Mouse (Mus musculus) T-helper 17 cell (primary cell): ENCODE measurements around the gene Gm5065.

Source experiments
- in situ Hi-C, 2 experiments: fragments of 300-600 bp; cut with MboI, MseI; formaldehyde crosslinking; loops; 1 replicate in 1 of 2; 2 replicates in 1 of 2; pipeline ENCODE4 v1.15.1; 2025; ENCODE audit warnings: high pct_unique_total_duplicates in 2 of 2

Gm5065 gene

DNA sequence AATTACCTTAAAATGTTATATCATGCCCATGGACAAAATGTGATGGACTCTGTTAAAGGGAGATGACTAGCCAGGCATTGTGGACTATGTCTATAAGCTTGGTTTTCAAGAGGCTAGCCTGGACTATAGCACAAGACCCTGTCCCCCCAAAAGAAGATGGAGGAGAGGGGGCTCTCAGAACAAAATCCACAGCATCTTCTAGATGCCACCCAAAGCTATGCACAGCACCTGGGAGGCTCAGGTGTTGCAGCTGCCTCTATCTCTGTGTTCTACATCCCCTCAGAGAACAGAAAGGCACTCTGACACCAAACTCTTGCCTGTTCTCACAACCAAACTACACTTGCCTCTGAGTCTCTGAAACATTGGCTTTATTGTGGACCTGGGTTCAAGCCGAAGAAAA, at the start of gene Gm5065:
Gene Gm5065 (plus strand): TSS at position 301 of the 400 bp plus-strand sequence.
- in situ Hi-C loops = loop anchor here in 1 of 2 experiments (25.0 kb wide), 1 partner anchor 862 kb away; the partner anchor contains the start of gene Zscan5b

DNA sequence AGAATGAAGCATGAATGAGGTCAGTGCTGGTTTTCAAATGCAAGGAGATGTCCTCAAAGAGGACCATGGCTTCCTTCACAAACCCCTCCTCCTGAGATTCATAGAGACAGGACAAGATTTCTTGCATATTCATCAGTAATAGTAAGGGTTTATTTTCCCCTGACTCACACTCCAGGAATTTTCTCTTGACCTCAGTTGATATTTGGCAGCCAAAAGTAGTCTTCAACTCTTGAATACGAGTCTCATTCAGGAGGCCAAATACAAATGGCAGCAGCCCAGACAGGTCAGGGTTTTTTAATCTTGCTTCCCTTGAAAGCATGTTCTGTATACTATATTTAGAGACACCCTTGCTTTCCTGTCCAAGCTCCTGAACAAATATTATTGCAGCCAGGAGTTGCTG, 22.8 kb upstream of the Gm5065 start:
- in situ Hi-C loops = no loop called here

DNA sequence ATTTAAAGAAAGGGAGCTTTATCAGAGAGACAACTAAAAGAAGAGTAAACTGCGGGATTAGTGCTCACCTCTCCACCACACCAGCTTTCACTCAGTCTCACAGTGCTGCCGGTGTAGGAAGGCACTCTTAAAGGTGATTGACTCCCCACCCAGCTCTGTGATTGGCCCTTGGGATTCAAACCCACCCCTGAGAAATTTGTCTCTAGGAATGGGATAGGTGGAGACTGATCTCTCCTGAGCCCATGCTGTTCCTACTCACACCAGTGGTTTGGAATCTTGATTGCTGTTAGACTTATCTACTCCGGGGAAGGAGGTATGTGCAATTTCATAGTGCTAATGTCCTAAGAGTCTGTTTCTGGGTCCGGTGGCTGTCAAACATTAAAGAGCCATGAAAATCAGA, 598 bp downstream of the Gm5065 start, which contains the start of gene Nlrp2:
Gene Nlrp2 (minus strand): TSS at position 101 of the 400 bp plus-strand sequence.
- in situ Hi-C loops = loop anchor here in 1 of 2 experiments (25.0 kb wide), 1 partner anchor 861 kb away; the partner anchor contains the start of gene Zscan5b

DNA sequence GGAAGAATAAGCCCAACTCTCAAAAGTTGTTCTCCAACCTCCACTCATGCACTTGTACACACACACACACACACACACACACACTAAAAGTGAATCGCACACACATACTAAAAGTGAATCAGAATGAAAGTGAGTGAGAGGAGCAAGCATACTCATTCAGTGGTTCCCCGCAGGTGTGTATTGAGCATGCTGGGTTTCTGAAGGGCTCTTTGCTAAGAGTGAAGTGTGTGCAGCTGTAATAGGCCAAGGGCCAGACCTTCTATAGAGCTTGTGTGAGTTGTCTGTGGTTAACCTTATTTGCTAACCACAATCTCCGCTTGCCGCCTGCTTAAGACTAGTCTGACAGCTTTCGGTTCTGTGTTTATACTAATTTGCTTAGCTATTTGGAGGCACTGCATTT, 13.3 kb downstream of the Gm5065 start:
- in situ Hi-C loops = loop anchor here in 1 of 2 experiments (25.0 kb wide), 1 partner anchor 849 kb away; the partner anchor contains the start of gene Zscan5b

DNA sequence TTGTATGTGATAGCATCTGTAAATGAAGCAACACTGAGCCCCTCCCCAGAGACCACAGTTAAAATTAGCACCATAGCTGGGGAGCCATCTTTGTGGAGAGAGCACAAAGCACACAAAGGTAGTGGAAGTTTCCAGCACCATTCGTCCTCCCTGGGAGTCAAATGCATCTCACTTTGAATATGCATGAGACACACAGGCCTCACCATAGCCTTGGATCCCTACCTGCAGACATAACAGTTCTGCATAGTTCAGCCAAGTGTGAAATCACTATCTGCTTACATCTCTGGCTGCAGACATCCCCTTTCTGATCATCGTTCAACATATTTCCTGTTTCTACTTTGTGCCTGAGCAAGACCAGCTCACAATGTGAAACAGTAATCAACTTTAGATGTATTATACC, 16.4 kb downstream of the Gm5065 start:
- in situ Hi-C loops = loop anchor here in 1 of 2 experiments (25.0 kb wide), 1 partner anchor 846 kb away; the partner anchor contains the start of gene Zscan5b

- in situ Hi-C loops = no loop called here
Measured at GRCm38 (mm10) chr7:5406201-5406600, 55.9 kb downstream of the Gm5065 start.
